Mouse (Mus musculus) Patski (cell line): ENCODE results near the gene Fscn2. TPM values are rescaled to one million over a fixed set of nuclear protein-coding genes. Genes with fewer than 3 reads are reported as not detected.

Experiments used
- ATAC-seq: fragments of 100-300 bp; one replicate; pipeline ENCODE4 v1.8.0; 2021
- CTCF ChIA-PET: fragments of 350-600 bp; sonication (Branson Sonifier 250); formaldehyde crosslinking; loops from one replicate; lab custom pipeline; 2022; ENCODE audit warnings: inconsistent platforms; lab: Charles Lee
- POLR2A ChIA-PET: fragments of 350-600 bp; sonication (Branson Sonifier 250); formaldehyde crosslinking; loops from one replicate; lab custom pipeline; 2022; ENCODE audit warnings: antibody characterized with exemption, inconsistent platforms; lab: Charles Lee
- DNase-seq: peaks from one replicate; pipeline ENCODE4 v3.0.0-alpha.2; 2011; ENCODE audit warnings: low read depth, low spot score
- H3K27me3 ChIP-seq: fragments of 371-371 bp; one replicate; pipeline ENCODE4 v1.5.1; 2021
- CTCF ChIP-seq: fragments of 100-300 bp; IDR thresholded peaks from one replicate; pipeline ENCODE4 v1.5.1; 2021
- in situ Hi-C: fragments of 300-500 bp; cut with MboI; formaldehyde crosslinking; loops from 3 replicates; pipeline ENCODE4 v1.11.1; 2018; ENCODE audit warnings: low pct_unique_long_range_greater_than_20kb, mixed read lengths
- polyA plus RNA-seq: library from polyadenylated mRNA; unstranded; gene quantifications from one replicate; pipeline ENCODE4 v1.2.3, GENCODE M21; 2021

The Fscn2 gene
- polyA plus RNA-seq, 1 experiment from 2014 or later: 0.23 TPM

DNA sequence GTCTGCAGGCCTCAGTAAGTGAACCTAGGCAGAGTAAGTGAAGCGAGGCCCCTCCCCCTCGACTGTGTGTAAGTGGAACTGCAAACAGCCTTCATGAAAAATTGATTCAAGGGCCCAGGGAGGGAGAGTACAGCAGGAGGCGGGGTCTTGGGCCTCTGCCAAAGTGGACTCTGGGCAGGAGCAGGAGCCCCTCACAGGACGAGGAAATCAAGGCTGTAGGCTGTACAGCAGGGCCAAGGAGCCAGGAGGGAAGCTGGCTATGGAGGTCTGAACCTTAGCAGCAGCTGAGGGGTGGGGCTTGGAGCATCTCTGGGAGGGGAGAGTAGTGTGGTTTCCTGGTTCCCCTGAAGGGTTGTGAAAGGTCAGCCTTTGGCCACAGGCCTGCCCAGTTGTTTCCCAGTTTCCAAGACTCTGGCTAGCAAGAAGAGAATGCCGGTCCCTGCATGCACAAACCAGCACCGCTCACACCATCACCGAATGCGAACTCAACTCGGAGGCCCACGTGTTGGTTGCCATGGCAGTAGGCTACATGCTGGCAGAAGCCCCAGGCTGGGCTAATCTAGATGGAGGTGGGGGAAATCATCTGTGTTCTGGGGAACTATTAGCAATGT lies 3.4 kb upstream of the Fscn2 start:
- no peak for DNase-seq
- no peak for TF ChIP-seq CTCF
- ATAC-seq: no peak
- H3K27me3 ChIP-seq: no peaks in the 10 kb centered on the region
- ChIA-PET POLR2A (no interaction called here), CTCF (interaction anchor here (3.3 kb wide), 1 partner anchor 12 kb away, joined by 13 read pairs; no protein-coding TSS in a partner anchor)
- in situ Hi-C loops: no loop called here

- in situ Hi-C loops: no loop called here
- DNase-seq (no peak), ATAC-seq (no peak)
- POLR2A ChIA-PET: no interaction called here
- no peaks in the 10 kb centered on the region for H3K27me3 ChIP-seq
- CTCF ChIA-PET: interaction anchor here (0.9 to 3.3 kb wide), 2 partner anchors 10 to 12 kb away, joined by 3 to 13 read pairs; no protein-coding TSS in a partner anchor
- TF ChIP-seq CTCF: no peak
Measured at GRCm38 (mm10) chr11:120359391-120359790, 1.9 kb upstream of the Fscn2 start.

- no peak for DNase-seq
Measured at GRCm38 (mm10) chr11:120360062-120360461, 1.3 kb upstream of the Fscn2 start.

GRCm38 (mm10) chr11:120360755-120361154 lies 579 bp upstream of the Fscn2 start:
- CTCF ChIA-PET: interaction anchor here (3.3 kb wide), 1 partner anchor 9 kb away, joined by 13 read pairs; no protein-coding TSS in a partner anchor
- DNase-seq (no peak), ATAC-seq (no peak)
- H3K27me3 ChIP-seq: no peaks in the 10 kb centered on the region
- POLR2A ChIA-PET: interaction anchor here (1.0 kb wide), 1 partner anchor 13 kb away, joined by 3 read pairs; the partner anchor contains the start of gene Actg1
- in situ Hi-C loops: no loop called here
- no peak for TF ChIP-seq CTCF

More at GRCm38 (mm10) chr11:120360062-120360461, 1.3 kb upstream of the Fscn2 start:
- H3K27me3 ChIP-seq: no peaks in the 10 kb centered on the region
- no peak for TF ChIP-seq CTCF
- in situ Hi-C loops: no loop called here
- ChIA-PET POLR2A (interaction anchor here (1.0 kb wide), 1 partner anchor 12 kb away, joined by 3 read pairs; the partner anchor contains the start of gene Actg1), CTCF (interaction anchor here (0.9 to 3.3 kb wide), 2 partner anchors 10 to 12 kb away, joined by 3 to 13 read pairs; no protein-coding TSS in a partner anchor)
- no peak for ATAC-seq

DNA sequence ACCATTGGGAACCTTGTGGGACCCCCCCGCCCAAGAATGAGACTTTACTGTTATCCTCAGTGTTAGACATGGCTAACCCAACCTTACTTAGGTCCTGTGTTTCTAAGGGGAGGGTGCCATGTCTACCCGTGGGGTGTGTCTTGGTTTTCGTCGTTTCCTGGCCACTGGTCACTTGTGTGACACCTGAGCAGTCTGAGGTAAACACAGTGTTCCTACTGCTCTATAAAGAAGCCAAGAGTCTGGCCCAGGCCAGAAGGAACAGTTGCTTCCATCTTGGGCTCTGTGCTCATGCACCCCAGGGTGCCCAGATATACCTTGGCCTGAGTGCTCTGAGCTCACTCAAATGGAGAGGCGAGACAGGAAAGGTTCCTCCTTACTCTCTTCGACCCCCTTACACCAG lies 1.6 kb downstream of the Fscn2 start:
- ChIA-PET CTCF (interaction anchor here (1.4 kb wide), 1 partner anchor 10 kb away, joined by 4 read pairs; no protein-coding TSS in a partner anchor), POLR2A (interaction anchor here (1.0 kb wide), 1 partner anchor 10 kb away, joined by 3 read pairs; no protein-coding TSS in a partner anchor)
- ATAC-seq (no peak), DNase-seq (no peak)
- in situ Hi-C loops: no loop called here
- H3K27me3 ChIP-seq: no peaks in the 10 kb centered on the region
- no peak for TF ChIP-seq CTCF

DNA sequence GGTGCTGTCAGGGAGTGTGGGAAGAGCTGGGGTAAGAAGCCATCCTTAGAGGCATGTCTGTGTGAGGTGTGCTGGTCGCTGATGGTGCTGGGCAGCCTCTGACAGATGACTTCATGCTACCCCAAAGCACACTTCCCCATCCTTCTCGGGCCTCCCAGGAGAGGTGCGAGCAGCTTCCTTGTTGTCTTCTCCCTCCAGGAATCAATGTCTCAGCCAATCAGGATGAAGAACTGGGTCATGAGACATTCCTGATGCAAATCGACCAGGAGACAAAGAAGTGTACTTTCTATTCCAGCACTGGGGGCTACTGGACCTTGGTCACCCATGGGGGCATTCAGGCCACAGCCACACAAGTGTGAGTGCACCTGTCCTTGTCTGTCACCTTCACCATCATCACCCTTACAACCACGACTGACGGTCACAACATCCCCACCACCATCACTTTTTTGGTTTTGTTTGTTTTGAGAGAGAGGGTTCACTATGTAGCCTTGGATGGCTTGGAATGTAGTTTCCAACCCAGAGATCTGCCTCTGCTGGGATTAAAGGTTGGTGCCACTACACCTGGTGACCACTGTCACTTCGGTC lies 5.2 kb downstream of the Fscn2 start:
- no peak for TF ChIP-seq CTCF
- DNase-seq: no peak
- ATAC-seq: no peak
- H3K27me3 ChIP-seq: no peaks in the 10 kb centered on the region
- POLR2A ChIA-PET: no interaction called here
- CTCF ChIA-PET: interaction anchor here (1.6 kb wide), 1 partner anchor 13 kb away, joined by 4 read pairs; no protein-coding TSS in a partner anchor
- in situ Hi-C loops: no loop called here

- no peak for TF ChIP-seq CTCF
- ChIA-PET CTCF (interaction anchor here (0.8 to 2.7 kb wide), 7 partner anchors 10 to 54 kb away, joined by 3 to 13 read pairs (median 4); partner anchors contain the start of gene Fscn2), POLR2A (interaction anchor here (0.7 to 1.1 kb wide), 3 partner anchors 9 to 20 kb away, joined by 3 read pairs; partner anchors contain the start of gene Faap100)
- DNase-seq: no peak
- in situ Hi-C loops: no loop called here
- ATAC-seq: no peak
- no peaks in the 10 kb centered on the region for H3K27me3 ChIP-seq
Measured at GRCm38 (mm10) chr11:120369656-120370055, 8.3 kb downstream of the Fscn2 start.

DNA sequence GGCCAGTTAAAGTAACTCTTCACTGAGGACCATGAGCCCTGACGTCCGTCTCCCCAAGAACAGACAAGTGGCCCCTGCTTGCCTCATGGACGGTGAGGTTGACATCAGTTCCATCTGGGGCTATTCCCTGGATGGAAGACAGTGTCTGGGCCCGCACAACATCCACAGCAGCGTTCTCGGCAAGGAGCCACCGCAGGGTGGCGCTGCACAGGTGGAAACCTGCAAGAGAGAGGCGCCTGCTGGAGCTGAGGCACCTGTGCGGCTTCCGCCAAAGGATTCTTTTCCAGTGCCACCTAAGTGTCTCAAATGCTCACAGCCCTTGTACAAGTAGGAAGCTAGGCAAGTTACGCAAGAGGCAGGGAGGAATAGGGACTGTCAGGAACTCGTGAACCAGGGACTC lies 11.7 kb downstream of the Fscn2 start:
- POLR2A ChIA-PET: interaction anchor here (0.7 kb wide), 1 partner anchor 10 kb away, joined by 3 read pairs; no protein-coding TSS in a partner anchor
- DNase-seq (no peak), ATAC-seq (no peak)
- TF ChIP-seq CTCF: no peak
- CTCF ChIA-PET: no interaction called here
- in situ Hi-C loops: no loop called here
- H3K27me3 ChIP-seq: no peaks in the 10 kb centered on the region

DNA sequence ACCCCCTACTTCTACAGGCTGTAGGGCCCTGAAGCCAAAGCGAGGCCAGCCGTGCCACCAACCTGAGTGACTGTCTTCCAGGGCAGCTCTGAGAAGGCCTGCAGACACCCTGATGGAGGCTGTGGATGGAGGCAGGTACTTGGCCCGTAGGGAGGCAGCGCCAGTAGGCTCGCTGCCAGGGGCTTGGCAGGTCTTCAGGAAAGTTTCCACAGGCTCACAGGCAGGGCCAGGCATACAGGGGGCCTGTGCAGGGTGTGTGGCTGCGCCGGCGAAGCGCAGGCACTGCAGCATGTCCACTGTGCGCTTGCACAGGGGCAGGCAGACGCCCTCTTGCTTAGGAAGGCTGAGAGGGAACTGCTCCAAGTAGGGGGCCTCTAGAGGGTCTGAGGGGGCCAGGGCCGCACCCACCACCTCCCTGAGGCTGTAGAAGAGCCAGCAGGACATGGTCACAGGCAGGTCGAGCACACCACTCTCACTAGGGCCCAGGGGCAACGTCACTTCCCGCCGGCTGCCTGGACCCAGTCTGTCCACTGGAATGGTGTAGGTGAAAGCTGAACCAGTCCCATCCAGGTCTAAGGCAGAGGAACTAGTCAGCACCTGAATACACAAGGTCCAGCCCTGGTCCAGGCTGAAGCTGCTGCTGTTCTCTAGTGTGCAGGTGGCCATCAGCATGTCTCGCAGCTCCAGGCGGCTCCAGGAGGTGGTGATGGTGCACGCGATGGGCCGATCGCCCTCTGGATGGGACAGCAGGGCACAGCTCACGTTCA lies 12.7 kb downstream of the Fscn2 start:
- ChIA-PET POLR2A (interaction anchor here (0.7 kb wide), 1 partner anchor 11 kb away, joined by 3 read pairs; no protein-coding TSS in a partner anchor), CTCF (interaction anchor here (1.0 to 1.3 kb wide), 2 partner anchors 8 to 50 kb away, joined by 3 read pairs; no protein-coding TSS in a partner anchor)
- no peak for ATAC-seq
- no peaks in the 10 kb centered on the region for H3K27me3 ChIP-seq
- no peak for TF ChIP-seq CTCF
- in situ Hi-C loops: no loop called here
- no peak for DNase-seq

DNA sequence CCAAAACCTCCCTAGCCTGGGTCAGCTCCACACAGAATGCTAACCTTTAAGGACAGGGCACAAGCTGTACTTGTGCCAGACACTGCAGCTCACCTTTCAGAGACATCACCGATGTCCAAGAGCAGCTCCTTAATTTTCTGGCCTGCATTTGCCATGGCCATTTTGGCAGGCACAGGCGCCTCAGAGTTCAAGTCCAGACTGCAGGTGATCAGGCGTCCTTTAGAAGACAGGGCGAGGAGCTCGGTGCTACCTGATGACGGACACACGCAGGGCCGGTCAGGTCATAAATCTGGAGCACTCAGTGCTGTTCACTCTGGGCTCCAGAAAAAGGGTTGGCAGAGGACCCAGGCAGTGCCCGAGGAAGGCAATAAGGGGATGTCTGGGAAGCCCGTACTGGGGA lies 14.0 kb downstream of the Fscn2 start:
- no peak for TF ChIP-seq CTCF
- ATAC-seq: no peak
- CTCF ChIA-PET: interaction anchor here (1.3 kb wide), 1 partner anchor 49 kb away, joined by 3 read pairs; no protein-coding TSS in a partner anchor
- in situ Hi-C loops: no loop called here
- POLR2A ChIA-PET: interaction anchor here (0.5 to 1.0 kb wide), 2 partner anchors 10 to 172 kb away, joined by 3 to 6 read pairs; no protein-coding TSS in a partner anchor
- H3K27me3 ChIP-seq: no peaks in the 10 kb centered on the region
- no peak for DNase-seq
